Mouse (Mus musculus) lung, postnatal 10 days (tissue): Measurements from ENCODE around the gene Fam83c.

Experiments
- DNase-seq: peaks from one replicate; pipeline ENCODE4 v3.0.0; 2021

Gene Fam83c

GRCm38 (mm10) chr2:155794674-155795445, 39.8 kb downstream of the Fam83c start:
- no peak for DNase-seq

GRCm38 (mm10) chr2:155792899-155793298, 41.8 kb downstream of the Fam83c start:
- no peak for DNase-seq

GRCm38 (mm10) chr2:155787949-155788931, 46.4 kb downstream of the Fam83c start:
- no peak for DNase-seq

GRCm38 (mm10) chr2:155786905-155787304, 47.7 kb downstream of the Fam83c start:
- no peak for DNase-seq

GRCm38 (mm10) chr2:155784534-155784933, 50.1 kb downstream of the Fam83c start:
- no peak for DNase-seq

- no peak for DNase-seq
These were observed 55.1 kb downstream of the Fam83c start for GRCm38 (mm10) chr2:155779506-155779905.

- no peak for DNase-seq
These were observed 55.6 kb downstream of the Fam83c start for GRCm38 (mm10) chr2:155779066-155779465.

GRCm38 (mm10) chr2:155778004-155778403, 56.6 kb downstream of the Fam83c start:
- no peak for DNase-seq

GRCm38 (mm10) chr2:155777688-155777985, 57.0 kb downstream of the Fam83c start:
- no peak for DNase-seq
